Mouse (Mus musculus): Measurements from ENCODE around the gene Elane. TPM values are rescaled to one million over a fixed set of nuclear protein-coding genes. Genes with fewer than 3 reads are reported as not detected.

Gene Elane
- polyA plus RNA-seq, 1 experiment from 2014 or later, result 0.33 TPM

DNA sequence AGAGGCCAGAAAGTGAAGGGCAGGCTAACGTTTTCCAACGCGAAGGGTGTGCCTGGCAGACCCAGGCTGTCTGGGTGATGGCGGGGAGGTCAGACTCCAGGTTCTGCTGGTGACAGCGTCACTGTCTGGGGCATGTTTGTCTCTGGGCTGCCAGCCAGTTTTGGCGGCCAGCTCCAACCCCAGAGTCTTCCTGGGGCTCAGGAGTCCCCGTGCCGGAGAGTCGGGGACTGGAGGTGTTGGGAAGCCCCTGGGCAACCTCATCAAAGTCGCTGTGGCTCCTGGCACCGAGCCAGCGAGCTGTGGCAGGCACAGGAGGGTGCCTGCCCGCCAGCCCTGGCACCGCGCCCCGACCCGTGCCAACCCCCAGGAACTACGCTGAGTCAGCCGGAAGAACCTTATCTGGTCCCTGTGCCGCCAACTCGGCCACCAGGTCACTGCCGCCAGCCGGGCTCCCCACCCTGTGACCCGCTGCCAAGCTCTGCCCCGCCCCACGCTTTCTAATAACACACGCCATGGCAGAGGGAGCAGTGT is 50.9 kb downstream of the Elane start:
- H3K4me2 ChIP-seq (replicated peaks), result no peak overlapping the region
- peaks cover 63% of the 10 kb centered on the region for H3K36me3 ChIP-seq
- no peaks in the 10 kb centered on the region for H3K27me3 ChIP-seq
- no peak overlapping the region for H3K4me3 ChIP-seq
- no peaks in the 10 kb centered on the region for H3K9me3 ChIP-seq
- H3K4me1 ChIP-seq, result peaks cover 31% of the 10 kb centered on the region
- no peak overlapping the region for H3K27ac ChIP-seq
- no peak for ATAC-seq (ENCODE audit: insufficient number of reproducible peaks, insufficient read depth, low FRiP score, low TSS enrichment)
- WGBS, result 81% methylated on average over 27 of the region's 27 CpGs
- H3K9ac ChIP-seq, result no peak overlapping the region

Small RNA genes within 50 kb of the gene (microRNA-seq; reads per million reads assigned to microRNA genes)
- gene Mir6910, result 0.54 reads per million

Other genes with a start within 250 kb of the Elane start
- 26.2 and 27.2 TPM in 2 replicates for gene Shc2, start 248.3 kb upstream of the Elane start, polyA plus RNA-seq (2016; fragmentation: Nextera tagmentation; extraction: Ambion mirVana)
- gene Odf3l2, start 240.5 kb upstream of the Elane start, polyA plus RNA-seq (2016; fragmentation: Nextera tagmentation; extraction: Ambion mirVana), result not detected in 2 replicates
- gene Madcam1, start 221.7 kb upstream of the Elane start, polyA plus RNA-seq (2016; fragmentation: Nextera tagmentation; extraction: Ambion mirVana), result 6.7 and 8.4 TPM in 2 replicates
- gene Tpgs1, start 216.9 kb upstream of the Elane start, polyA plus RNA-seq (2016; fragmentation: Nextera tagmentation; extraction: Ambion mirVana), result 66.1 and 68.6 TPM in 2 replicates
- 137 and 146 TPM in 2 replicates for gene Cdc34, start 204.1 kb upstream of the Elane start, polyA plus RNA-seq (2016; fragmentation: Nextera tagmentation; extraction: Ambion mirVana)
- 0.55 and 1.5 TPM in 2 replicates for gene Gzmm, start 197.2 kb upstream of the Elane start, polyA plus RNA-seq (2016; fragmentation: Nextera tagmentation; extraction: Ambion mirVana)
- 689 and 691 TPM in 2 replicates for gene Bsg, start 181.8 kb upstream of the Elane start, polyA plus RNA-seq (2016; fragmentation: Nextera tagmentation; extraction: Ambion mirVana)
- gene Hcn2, start 169.6 kb upstream of the Elane start, polyA plus RNA-seq (2016; fragmentation: Nextera tagmentation; extraction: Ambion mirVana), result 0.06 and 0.08 TPM in 2 replicates
- gene Polrmt, start 139.7 kb upstream of the Elane start, polyA plus RNA-seq (2016; fragmentation: Nextera tagmentation; extraction: Ambion mirVana), result 49.6 and 54.0 TPM in 2 replicates
- 0.33 and 0.65 TPM in 2 replicates for gene Fgf22, start 131.2 kb upstream of the Elane start, polyA plus RNA-seq (2016; fragmentation: Nextera tagmentation; extraction: Ambion mirVana)
- gene Rnf126, start 119.3 kb upstream of the Elane start, polyA plus RNA-seq (2016; fragmentation: Nextera tagmentation; extraction: Ambion mirVana), result 109 and 111 TPM in 2 replicates
- gene Fstl3, start 109.0 kb upstream of the Elane start, polyA plus RNA-seq (2016; fragmentation: Nextera tagmentation; extraction: Ambion mirVana), result 3.5 and 3.7 TPM in 2 replicates
- gene Prss57, start 95.3 kb upstream of the Elane start, polyA plus RNA-seq (2016; fragmentation: Nextera tagmentation; extraction: Ambion mirVana), result 0.06 TPM in 1 of 2 replicates, not detected in the other
- gene Palm, start 92.7 kb upstream of the Elane start, polyA plus RNA-seq (2016; fragmentation: Nextera tagmentation; extraction: Ambion mirVana), result 132 and 142 TPM in 2 replicates
- gene Misp, start 65.3 kb upstream of the Elane start, polyA plus RNA-seq (2016; fragmentation: Nextera tagmentation; extraction: Ambion mirVana), result 2.0 and 3.1 TPM in 2 replicates
- 352 and 363 TPM in 2 replicates for gene Ptbp1, start 31.8 kb upstream of the Elane start, polyA plus RNA-seq (2016; fragmentation: Nextera tagmentation; extraction: Ambion mirVana)
- 10.1 and 11.3 TPM in 2 replicates for gene Prtn3, start 11.8 kb upstream of the Elane start, polyA plus RNA-seq (2016; fragmentation: Nextera tagmentation; extraction: Ambion mirVana)
- 169 and 181 TPM in 2 replicates for gene Plppr3, start 11.6 kb upstream of the Elane start, polyA plus RNA-seq (2016; fragmentation: Nextera tagmentation; extraction: Ambion mirVana)
- not detected in 2 replicates for gene Cfd, start 4.6 kb downstream of the Elane start, polyA plus RNA-seq (2016; fragmentation: Nextera tagmentation; extraction: Ambion mirVana)
- gene Med16, start 22.7 kb downstream of the Elane start, polyA plus RNA-seq (2016; fragmentation: Nextera tagmentation; extraction: Ambion mirVana), result 60.4 and 60.9 TPM in 2 replicates
- 5.0 and 18.8 TPM in 2 replicates for gene Gm26602, start 24.6 kb downstream of the Elane start, polyA plus RNA-seq (2016; fragmentation: Nextera tagmentation; extraction: Ambion mirVana)
- 0.85 and 1.4 TPM in 2 replicates for gene Kiss1r, start 30.7 kb downstream of the Elane start, polyA plus RNA-seq (2016; fragmentation: Nextera tagmentation; extraction: Ambion mirVana)
- gene R3hdm4, start 35.0 kb downstream of the Elane start, polyA plus RNA-seq (2016; fragmentation: Nextera tagmentation; extraction: Ambion mirVana), result 159 and 166 TPM in 2 replicates
- gene Arid3a, start 40.8 kb downstream of the Elane start, polyA plus RNA-seq (2016; fragmentation: Nextera tagmentation; extraction: Ambion mirVana), result 4.9 and 6.6 TPM in 2 replicates
- gene Wdr18, start 73.9 kb downstream of the Elane start, polyA plus RNA-seq (2016; fragmentation: Nextera tagmentation; extraction: Ambion mirVana), result 118 and 120 TPM in 2 replicates
- 0.50 and 0.92 TPM in 2 replicates for gene Grin3b, start 84.5 kb downstream of the Elane start, polyA plus RNA-seq (2016; fragmentation: Nextera tagmentation; extraction: Ambion mirVana)
- gene Tmem259, start 98.1 kb downstream of the Elane start, polyA plus RNA-seq (2016; fragmentation: Nextera tagmentation; extraction: Ambion mirVana), result 24.3 and 25.9 TPM in 2 replicates
- gene Cnn2, start 102.3 kb downstream of the Elane start, polyA plus RNA-seq (2016; fragmentation: Nextera tagmentation; extraction: Ambion mirVana), result 311 and 313 TPM in 2 replicates
- 2.6 and 3.9 TPM in 2 replicates for gene Abca7, start 110.2 kb downstream of the Elane start, polyA plus RNA-seq (2016; fragmentation: Nextera tagmentation; extraction: Ambion mirVana)
- gene Arhgap45, start 130.4 kb downstream of the Elane start, polyA plus RNA-seq (2016; fragmentation: Nextera tagmentation; extraction: Ambion mirVana), result 7.1 and 8.1 TPM in 2 replicates
- 227 and 245 TPM in 2 replicates for gene Polr2e, start 153.5 kb downstream of the Elane start, polyA plus RNA-seq (2016; fragmentation: Nextera tagmentation; extraction: Ambion mirVana)
- 475 and 505 TPM in 2 replicates for gene Gpx4, start 160.9 kb downstream of the Elane start, polyA plus RNA-seq (2016; fragmentation: Nextera tagmentation; extraction: Ambion mirVana)
- 15.2 and 16.1 TPM in 2 replicates for gene Sbno2, start 219.3 kb downstream of the Elane start, polyA plus RNA-seq (2016; fragmentation: Nextera tagmentation; extraction: Ambion mirVana)
- gene Stk11, start 229.6 kb downstream of the Elane start, polyA plus RNA-seq (2016; fragmentation: Nextera tagmentation; extraction: Ambion mirVana), result 17.2 and 18.5 TPM in 2 replicates